Comparison of ENCODE assay signal across 11 mouse cellular contexts in the genomic region with DNA sequence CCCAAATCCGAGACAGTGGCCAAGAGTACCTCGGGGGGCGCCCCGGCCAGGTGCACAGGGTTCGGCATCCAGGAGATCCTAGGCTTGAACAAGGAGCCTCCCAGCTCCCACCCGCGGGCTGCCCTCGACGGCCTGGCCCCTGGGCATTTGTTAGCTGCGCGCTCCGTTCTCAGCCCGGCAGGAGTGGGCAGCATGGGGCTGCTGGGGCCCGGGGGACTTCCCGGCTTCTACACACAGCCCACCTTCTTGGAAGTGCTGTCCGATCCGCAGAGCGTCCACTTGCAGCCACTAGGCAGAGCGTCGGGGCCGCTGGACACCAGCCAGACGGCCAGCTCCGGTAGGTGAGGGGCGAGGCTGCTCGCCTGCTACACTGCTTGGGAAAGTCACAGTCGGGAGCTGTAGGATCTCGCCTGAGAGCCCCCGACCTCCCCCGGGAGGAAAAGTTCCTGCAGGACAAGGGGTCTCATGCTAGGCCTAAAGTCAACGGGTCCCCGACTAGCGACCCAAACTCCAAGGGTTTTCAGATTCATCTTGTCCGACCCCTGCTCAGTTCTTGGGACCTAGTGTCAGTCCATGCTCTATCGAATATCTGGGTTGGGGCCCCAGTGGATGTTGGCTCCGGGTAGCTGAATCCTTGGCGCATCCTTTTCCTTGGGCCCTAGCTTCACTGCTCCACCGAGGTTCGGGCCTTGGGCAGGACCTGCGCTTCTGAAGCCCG. TPM values are rescaled to one million over a fixed set of nuclear protein-coding genes. Genes with fewer than 3 reads are reported as not detected.
DNase-seq lines count a peak whose midpoint lies in the region; ATAC-seq and TF ChIP-seq lines count a peak whose summit lies in the region.
"Had no signal": no experiment of that assay in that cellular context is flagged by ENCODE, and none has a peak within 500 bp of the region (broad histone marks: within the 10 kb centered on the region; RNA-seq: fewer than 3 reads in every experiment).

No protein-coding gene starts in this region.

- no peak for TF ChIP-seq CTCF in E14TG2a.4 (conservative IDR thresholded peaks at IDR 0.05; ENCODE audit: low read length)

- peak overlapping the region; percentile 40 for H3K4me3 ChIP-seq in forebrain, embryonic 10.5 days
- no peak overlapping the region; the same call in 1 of the 2 replicates for H3K4me3 ChIP-seq in forebrain, embryonic 16.5 days (replicated peaks; ENCODE audit: low read length)
- H3K4me3 ChIP-seq in E14TG2a.4 (replicated peaks; ENCODE audit: low read length): peak overlapping the region; percentile 66
- peak overlapping the region; percentile 23; the same call in 1 of the 2 replicates for H3K4me3 ChIP-seq in forebrain, embryonic 12.5 days (replicated peaks)
- peak overlapping the region; percentile 38 for H3K4me3 ChIP-seq in midbrain, embryonic 10.5 days

- peaks cover 38% of the 10 kb centered on the region for H3K4me1 ChIP-seq in forebrain, embryonic 10.5 days
- H3K4me1 ChIP-seq in forebrain, embryonic 16.5 days (replicated peaks; ENCODE audit: control insufficient read depth, insufficient read depth, low read length): peaks cover 23% of the 10 kb centered on the region
- H3K4me1 ChIP-seq in E14TG2a.4 (replicated peaks; ENCODE audit: low read depth, low read length): peaks cover 52% of the 10 kb centered on the region
- H3K4me1 ChIP-seq in forebrain, embryonic 12.5 days: peaks cover 22% of the 10 kb centered on the region
- peaks cover 27% of the 10 kb centered on the region for H3K4me1 ChIP-seq in midbrain, embryonic 10.5 days

- no peak; the same call in 1 of the 2 replicates for ATAC-seq in forebrain, embryonic 16.5 days
- ATAC-seq in forebrain, embryonic 12.5 days (ENCODE audit: low FRiP score): no peak

- H3K27ac ChIP-seq in forebrain, embryonic 10.5 days: no peak overlapping the region
- H3K27ac ChIP-seq in forebrain, embryonic 16.5 days (ENCODE audit: low read length): no peak overlapping the region
- H3K27ac ChIP-seq in forebrain, embryonic 12.5 days: no peak overlapping the region
- no peak overlapping the region for H3K27ac ChIP-seq in midbrain, embryonic 10.5 days (replicated peaks)

- DNase-seq in forebrain, embryonic 10.5 days (ENCODE audit: extremely low spot score, low spot score): peak; percentile 32
- peak; percentile 58 for DNase-seq in midbrain, embryonic 10.5 days (ENCODE audit: low spot score)
- DNase-seq in frontal cortex, postnatal 36 days (ENCODE audit: low spot score in 2 of 2): no peak
- no peak for DNase-seq in MN1 (ENCODE audit: low spot score)
- DNase-seq in spleen, postnatal 36 days (ENCODE audit: low spot score in 2 of 2): no peak
- DNase-seq: cerebellum, postnatal 25 days; right cerebral cortex, postnatal 14 days; thymus, adult 2 months had no signal

- H3K9ac ChIP-seq in forebrain, embryonic 16.5 days (replicated peaks; ENCODE audit: low read depth, low read length): no peak overlapping the region
- no peak overlapping the region for H3K9ac ChIP-seq in forebrain, embryonic 12.5 days

- peaks cover 84% of the 10 kb centered on the region for H3K27me3 ChIP-seq in forebrain, embryonic 10.5 days (ENCODE audit: poor library complexity, severe bottlenecking)
- peaks cover 60% of the 10 kb centered on the region for H3K27me3 ChIP-seq in forebrain, embryonic 16.5 days (replicated peaks; ENCODE audit: control insufficient read depth, insufficient read depth, low read length)
- peaks cover 75% of the 10 kb centered on the region for H3K27me3 ChIP-seq in E14TG2a.4 (ENCODE audit: insufficient read depth, low read length)
- peaks cover 93% of the 10 kb centered on the region for H3K27me3 ChIP-seq in forebrain, embryonic 12.5 days
- H3K27me3 ChIP-seq in midbrain, embryonic 10.5 days (ENCODE audit: low read depth, poor library complexity, severe bottlenecking): peaks cover 91% of the 10 kb centered on the region

- no peaks in the 10 kb centered on the region for H3K36me3 ChIP-seq in forebrain, embryonic 10.5 days (replicated peaks)
- H3K36me3 ChIP-seq in forebrain, embryonic 16.5 days (ENCODE audit: control insufficient read depth, insufficient read depth): no peaks in the 10 kb centered on the region
- no peaks in the 10 kb centered on the region for H3K36me3 ChIP-seq in E14TG2a.4 (ENCODE audit: insufficient read depth, low read length)
- no peaks in the 10 kb centered on the region for H3K36me3 ChIP-seq in forebrain, embryonic 12.5 days (replicated peaks)
- no peaks in the 10 kb centered on the region for H3K36me3 ChIP-seq in midbrain, embryonic 10.5 days

- 1% methylated on average over 40 of the region's 40 CpGs for WGBS in forebrain, embryonic 10.5 days
- 2% methylated on average over 40 of the region's 40 CpGs for WGBS in forebrain, embryonic 16.5 days
- under 1% methylated on average over 39 of the region's 40 CpGs for WGBS in forebrain, embryonic 12.5 days
- 1% methylated on average over 40 of the region's 40 CpGs for WGBS in midbrain, embryonic 10.5 days

- no peaks in the 10 kb centered on the region for H3K9me3 ChIP-seq in forebrain, embryonic 10.5 days
- H3K9me3 ChIP-seq in forebrain, embryonic 16.5 days (ENCODE audit: control insufficient read depth, low read length): no peaks in the 10 kb centered on the region
- no peaks in the 10 kb centered on the region for H3K9me3 ChIP-seq in E14TG2a.4 (ENCODE audit: low read length)
- H3K9me3 ChIP-seq in forebrain, embryonic 12.5 days: no peaks in the 10 kb centered on the region
- H3K9me3 ChIP-seq in midbrain, embryonic 10.5 days (replicated peaks): no peaks in the 10 kb centered on the region

- no peak overlapping the region for H3K4me2 ChIP-seq in forebrain, embryonic 16.5 days (ENCODE audit: low read length)
- peak overlapping the region; percentile 32; the same call in 1 of the 2 replicates for H3K4me2 ChIP-seq in forebrain, embryonic 12.5 days

RNA-seq across cellular contexts. Expression of a gene that starts 0.6 kb away (rescaled TPM):
- polyA plus RNA-seq in forebrain, embryonic 10.5 days (2016; fragmentation: Nextera tagmentation; extraction: Ambion mirVana): 1.2 and 2.2 TPM in 2 replicates
- 0.06 and 0.10 TPM in 2 replicates for polyA plus RNA-seq in forebrain, embryonic 16.5 days (2015; fragmentation: Nextera tagmentation; extraction: Ambion mirVana)
- 0.08 and 0.37 TPM in 2 replicates for polyA plus RNA-seq in forebrain, embryonic 12.5 days (2016; fragmentation: Nextera tagmentation; extraction: Ambion mirVana)
- polyA plus RNA-seq in midbrain, embryonic 10.5 days (2016; fragmentation: Nextera tagmentation; extraction: Ambion mirVana): 1.0 and 1.9 TPM in 2 replicates

RNA-seq across cellular contexts. Expression of a gene that starts 47.1 kb away (rescaled TPM):
- 12.7 and 12.8 TPM in 2 replicates for polyA plus RNA-seq in forebrain, embryonic 10.5 days (2016; fragmentation: Nextera tagmentation; extraction: Ambion mirVana)
- 10.1 and 15.5 TPM in 2 replicates for polyA plus RNA-seq in forebrain, embryonic 16.5 days (2015; fragmentation: Nextera tagmentation; extraction: Ambion mirVana)
- polyA plus RNA-seq in forebrain, embryonic 12.5 days (2016; fragmentation: Nextera tagmentation; extraction: Ambion mirVana): 14.3 and 14.4 TPM in 2 replicates
- polyA plus RNA-seq in midbrain, embryonic 10.5 days (2016; fragmentation: Nextera tagmentation; extraction: Ambion mirVana): 13.3 TPM in 2 replicates

Comparison
In these comparisons a context has a peak if more than half of its experiments do, and no peak if none do; other contexts are left out.
1. DNase-seq: peak in forebrain, embryonic 10.5 days (single experiment) and midbrain, embryonic 10.5 days (single experiment); none in frontal cortex, postnatal 36 days (0 of 2), MN1 (single experiment) and spleen, postnatal 36 days (0 of 2).